Mouse (Mus musculus) spleen, adult 2 months (tissue): ENCODE data around the gene Gsk3a. TPM values are rescaled to one million over a fixed set of nuclear protein-coding genes. Genes with fewer than 3 reads are reported as not detected.

Experiments
- DNase-seq, 2 experiments: peaks; one replicate each; pipeline versions ENCODE4 v3.0.0 to v3.0.0-alpha.2; 2012 to 2021; ENCODE audit warnings: low spot score in 2 of 2, low read depth in 1 of 2
- H3K27ac ChIP-seq: fragments of 200-500 bp; 2 replicates; pipeline ENCODE4 v1.5.1; 2012; ENCODE audit warnings: low read length, inconsistent platforms; ENCODE audit not compliant: insufficient read depth
- H3K27me3 ChIP-seq: fragments of 200-500 bp; 2 replicates; pipeline ENCODE4 v1.6.1; 2012; ENCODE audit warnings: mild to moderate bottlenecking, moderate library complexity, low read length, inconsistent platforms; ENCODE audit not compliant: control insufficient read depth, insufficient read depth
- H3K36me3 ChIP-seq: fragments of 200-500 bp; 2 replicates; pipeline ENCODE4 v1.6.1; 2012; ENCODE audit warnings: mild to moderate bottlenecking, low read length, inconsistent platforms; ENCODE audit not compliant: control insufficient read depth, insufficient read depth
- H3K4me1 ChIP-seq: fragments of 200-500 bp; 2 replicates; pipeline ENCODE4 v1.6.1; 2011; ENCODE audit warnings: inconsistent platforms; ENCODE audit not compliant: control insufficient read depth, insufficient read depth, insufficient read length
- H3K4me3 ChIP-seq: fragments of 200-500 bp; 2 replicates; pipeline ENCODE4 v1.5.1; 2011; ENCODE audit warnings: mild to moderate bottlenecking, inconsistent platforms; ENCODE audit not compliant: insufficient read depth, insufficient read length; ENCODE audit errors: extremely low read depth
- CTCF ChIP-seq: fragments of 200-500 bp; IDR thresholded peaks from 2 replicates; pipeline ENCODE4 v1.5.1; 2011; ENCODE audit warnings: mild to moderate bottlenecking, inconsistent platforms; ENCODE audit not compliant: insufficient read depth, insufficient read length, insufficient replicate concordance; ENCODE audit errors: extremely low read depth
- POLR2A ChIP-seq: fragments of 200-500 bp; IDR thresholded peaks from 2 replicates; pipeline ENCODE4 v1.6.1; 2011; ENCODE audit warnings: low read depth, low read length, inconsistent platforms
- WGBS: fragments of 180-500 bp; shearing (Covaris S2); methylation state at CpG from one replicate; pipeline ENCODE4 v1.1.7; 2018; 5-methylcytosine and 5-hydroxymethylcytosine counted together
- polyA plus RNA-seq: library from polyadenylated mRNA; depleted of rRNA; stranded (reverse); fragments of >200 nt; gene quantifications from 2 replicates; pipeline ENCODE4 v1.2.3, GENCODE M21; 2012

Gsk3a gene
- polyA plus RNA-seq, 1 experiment, result 106 TPM

DNA sequence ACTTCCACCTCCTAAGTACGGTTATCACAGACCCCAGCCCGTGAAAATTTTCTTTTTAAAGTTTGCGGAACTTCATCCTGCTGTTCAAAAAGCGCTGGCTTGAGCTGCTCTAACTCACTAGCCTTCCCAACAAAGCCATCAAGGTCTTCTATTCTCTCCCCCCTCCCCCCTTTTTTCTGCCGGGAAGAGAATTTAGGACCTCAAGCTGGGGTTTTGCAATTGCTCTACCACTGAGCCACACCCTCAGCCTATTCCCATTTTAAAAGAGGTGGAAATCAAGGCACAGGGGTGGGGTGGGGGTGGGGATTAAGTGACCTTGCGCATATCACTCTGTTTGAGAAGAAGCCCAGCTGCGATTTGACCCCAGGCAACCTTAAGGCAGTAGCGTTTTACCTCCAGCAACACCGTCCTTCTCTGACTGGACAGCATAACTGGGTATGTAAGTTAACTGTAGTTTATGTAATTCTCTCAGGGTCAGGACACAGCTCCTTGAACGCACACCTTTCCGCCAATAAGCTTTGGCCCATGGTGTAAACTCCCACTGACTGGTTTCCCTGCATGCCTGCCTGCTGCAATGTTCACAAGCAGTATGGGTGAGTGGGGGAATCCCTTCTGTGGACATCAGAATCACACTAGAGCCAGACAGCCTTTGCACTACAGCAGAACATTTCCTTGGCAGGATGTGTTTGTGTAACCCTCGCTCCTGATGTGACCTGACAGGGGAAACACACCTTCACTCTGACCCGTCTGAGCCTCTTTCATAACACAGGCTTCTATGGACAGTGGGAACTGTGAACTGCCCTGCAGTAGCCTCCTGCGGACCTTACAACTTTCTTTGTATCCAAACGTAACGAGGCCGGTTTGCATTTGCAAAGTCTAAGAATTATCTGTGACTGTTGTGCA is 26.6 kb upstream of the Gsk3a start:
- Histone ChIP-seq H3K4me1 (peaks cover 3% of the 10 kb centered on the region; the same call in 1 of the 2 replicates), H3K4me3 (no peak overlapping the region), H3K27ac (no peak overlapping the region), H3K36me3 (no peaks in the 10 kb centered on the region), H3K27me3 (no peaks in the 10 kb centered on the region)
- no peak for DNase-seq
- 86% methylated on average over 17 of the region's 17 CpGs for WGBS
- no peak for TF ChIP-seq POLR2A
- TF ChIP-seq CTCF, result no peak

GRCm38 (mm10) chr7:25261896-25262295 is 24.2 kb upstream of the Gsk3a start:
- WGBS, result 86% methylated on average over 1 of the region's 1 CpGs
- no peak for DNase-seq
- no peaks in the 10 kb centered on the region for H3K36me3 ChIP-seq
- H3K4me1 ChIP-seq, result peaks cover under 1% of the 10 kb centered on the region; the same call in 1 of the 2 replicates
- H3K4me3 ChIP-seq, result no peak overlapping the region
- no peaks in the 10 kb centered on the region for H3K27me3 ChIP-seq
- TF ChIP-seq POLR2A (no peak), CTCF (no peak)
- no peak overlapping the region for H3K27ac ChIP-seq

- WGBS, result 51% methylated on average over 8 of the region's 8 CpGs
- no peak for TF ChIP-seq CTCF
- no peak for TF ChIP-seq POLR2A
- peaks cover 11% of the 10 kb centered on the region; the same call in 1 of the 2 replicates for H3K4me1 ChIP-seq
- no peak overlapping the region for H3K4me3 ChIP-seq
- no peaks in the 10 kb centered on the region for H3K27me3 ChIP-seq
- H3K36me3 ChIP-seq, result no peaks in the 10 kb centered on the region
- 0 out of 2 replicates have a peak overlapping the region, but pooled peaks have one; percentile 34 for H3K27ac ChIP-seq
- no peak for DNase-seq
Observed at GRCm38 (mm10) chr7:25251822-25252221, 14.2 kb upstream of the Gsk3a start.

DNA sequence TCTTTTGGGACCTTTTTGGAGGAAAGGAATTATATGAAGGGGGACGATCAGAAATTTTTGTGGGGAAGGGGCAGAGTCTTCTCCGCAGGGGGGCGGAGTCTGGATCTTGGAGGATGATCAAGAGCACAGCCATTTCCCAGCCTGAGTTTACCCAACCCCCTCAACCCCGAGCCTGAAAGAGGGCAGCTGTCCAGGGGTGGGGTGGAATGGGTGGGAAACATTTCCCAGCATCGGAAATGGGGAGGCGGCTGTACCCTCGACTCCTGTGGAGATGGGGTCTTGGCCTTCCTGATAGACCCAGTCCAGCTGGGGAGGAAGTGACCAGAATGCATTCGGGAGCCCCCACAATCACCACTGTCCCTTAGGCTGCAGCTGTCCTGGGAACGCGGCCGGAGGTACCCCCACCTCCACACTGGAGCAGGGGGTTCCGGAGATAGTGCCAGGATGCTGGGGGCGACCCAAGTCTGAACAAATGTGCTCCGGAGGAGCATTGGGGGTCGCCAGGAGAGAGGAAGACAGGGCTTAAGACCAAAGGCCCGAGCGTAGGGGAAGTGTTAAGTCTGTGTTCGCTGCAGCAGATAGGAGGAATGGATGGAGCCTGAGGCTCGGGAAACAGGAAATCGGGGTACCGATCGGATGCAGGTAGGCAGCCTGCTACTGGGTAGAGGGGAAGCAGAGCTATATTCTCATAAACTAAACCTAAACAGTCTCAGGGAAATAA is 13.6 kb upstream of the Gsk3a start:
- no peak for TF ChIP-seq CTCF
- no peak for TF ChIP-seq POLR2A
- Histone ChIP-seq H3K36me3 (no peaks in the 10 kb centered on the region), H3K27ac (peak overlapping the region; percentile 34), H3K4me1 (peaks cover 11% of the 10 kb centered on the region; the same call in 1 of the 2 replicates), H3K27me3 (no peaks in the 10 kb centered on the region), H3K4me3 (peak overlapping the region; percentile 45)
- 8% methylated on average over 22 of the region's 22 CpGs for WGBS
- DNase-seq, result no peak

DNA sequence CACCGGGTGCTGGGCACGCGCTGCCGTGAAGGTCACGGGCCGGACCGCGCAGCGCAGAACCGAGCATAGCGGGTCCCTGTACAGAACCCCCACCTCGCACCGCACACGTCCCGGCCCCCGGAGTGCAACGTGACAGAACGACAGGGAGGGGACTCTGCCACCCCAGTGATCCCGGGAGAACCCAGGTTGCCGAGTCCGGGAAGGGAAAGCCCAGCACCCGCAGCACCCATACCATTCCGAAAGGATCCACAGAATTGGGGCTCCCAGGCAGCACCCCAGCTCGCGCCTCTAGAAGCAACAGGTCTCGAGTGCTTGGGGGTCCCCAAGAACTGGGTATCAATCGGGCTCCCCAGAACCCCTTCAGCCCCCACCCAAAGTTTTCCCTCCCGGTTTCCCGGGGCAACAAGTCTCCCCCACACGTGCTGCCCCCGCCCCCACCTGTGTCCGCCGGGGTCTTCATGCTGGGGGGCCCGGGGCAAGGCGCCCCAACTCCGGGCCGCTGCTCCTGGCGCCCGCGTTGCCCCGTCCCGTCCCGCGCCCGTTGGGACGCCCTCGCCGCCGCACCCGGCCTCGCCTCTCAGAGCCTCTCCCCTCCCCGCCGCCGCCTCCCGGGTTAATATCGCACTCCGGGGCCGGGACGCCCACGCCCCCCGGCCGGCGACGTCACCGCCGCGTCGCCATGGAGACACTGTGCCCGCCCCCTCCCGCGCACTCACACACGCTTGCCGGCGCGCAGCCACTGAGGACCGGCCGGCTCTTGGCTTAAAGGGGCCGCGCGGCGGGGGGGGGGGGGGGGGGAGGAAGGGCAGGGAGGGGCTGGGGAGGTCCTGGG is 12.7 kb upstream of the Gsk3a start, which contains the start of gene Erf:
Erf (minus strand) TSS at position 621 of the 832 bp plus-strand sequence.
- H3K27ac ChIP-seq, result peak within 1 kb of the TSS; percentile 81
- no peaks in the 10 kb centered on the region for H3K36me3 ChIP-seq
- peak within 1 kb of the TSS; percentile 98 for H3K4me3 ChIP-seq
- TF ChIP-seq POLR2A (peak; percentile 52), CTCF (no peak)
- DNase-seq, result peak; percentile 78 to 90
- WGBS, result under 1% methylated on average over 59 of the region's 81 CpGs
- no peaks in the 10 kb centered on the region for H3K27me3 ChIP-seq
- peaks cover 11% of the 10 kb centered on the region; the same call in 1 of the 2 replicates for H3K4me1 ChIP-seq

DNA sequence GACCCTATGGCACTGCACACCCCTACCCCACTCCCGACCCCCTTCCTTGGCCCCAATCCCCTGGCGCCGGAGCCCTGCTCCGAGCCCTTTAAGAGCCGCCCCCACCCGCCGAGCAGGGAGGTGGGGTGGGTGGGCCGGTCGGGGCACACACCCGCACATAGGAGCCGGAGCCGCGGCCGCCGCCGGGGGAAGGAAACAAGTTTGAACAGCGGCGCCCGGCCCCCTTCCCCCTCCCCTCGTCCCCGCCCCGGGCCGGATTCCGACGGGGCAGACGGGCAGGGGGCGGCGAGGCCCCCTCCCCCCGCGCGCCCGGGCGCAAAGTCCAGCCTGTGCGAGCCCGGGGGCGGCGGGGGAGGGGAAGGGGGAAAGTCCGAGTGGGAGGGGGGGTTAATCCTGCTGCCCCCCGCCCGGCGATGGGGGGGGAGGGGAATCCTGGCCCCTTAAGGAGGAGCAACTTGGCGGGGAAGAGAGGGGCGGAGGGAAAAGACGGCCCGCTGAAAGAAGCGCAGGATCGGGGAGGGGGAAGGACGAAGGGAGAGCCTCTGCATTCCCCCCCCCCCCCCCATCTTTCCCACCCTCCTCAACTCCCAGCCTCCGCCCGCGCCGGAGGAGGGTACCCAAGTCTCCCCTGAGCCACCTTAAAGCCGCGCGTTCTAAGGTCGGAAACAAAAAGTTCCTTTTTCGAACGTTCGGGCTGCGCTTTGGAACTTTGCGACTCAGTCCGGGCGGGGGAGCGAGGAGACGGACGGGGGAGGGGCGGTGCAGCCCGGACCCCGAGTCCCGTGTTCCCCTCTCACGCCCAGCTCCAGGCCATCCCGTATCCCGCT is 11.9 kb upstream of the Gsk3a start:
- WGBS, result under 1% methylated on average over 53 of the region's 73 CpGs
- peak in 1 of 2 experiments; percentile 77 for DNase-seq
- no peaks in the 10 kb centered on the region for H3K27me3 ChIP-seq
- H3K4me3 ChIP-seq, result peak overlapping the region; percentile 98
- no peak for TF ChIP-seq POLR2A
- no peak for TF ChIP-seq CTCF
- H3K27ac ChIP-seq, result peak overlapping the region; percentile 81
- H3K4me1 ChIP-seq, result peaks cover 11% of the 10 kb centered on the region; the same call in 1 of the 2 replicates
- peaks cover 4% of the 10 kb centered on the region for H3K36me3 ChIP-seq
